Mouse (Mus musculus) small intestine, adult 2 months (tissue): ENCODE results near the gene Ern1.

Experiments
- CTCF ChIP-seq: fragments of 200-500 bp; IDR thresholded peaks from 2 replicates; pipeline ENCODE4 v1.5.1; 2012; ENCODE audit warnings: low read depth, mild to moderate bottlenecking, control low read depth, inconsistent platforms, low read length, moderate library complexity, mixed read lengths; ENCODE audit not compliant: insufficient replicate concordance, insufficient read length; ENCODE audit errors: extremely low read depth
- POLR2A ChIP-seq: fragments of 200-500 bp; IDR thresholded peaks from 2 replicates; pipeline ENCODE4 v1.6.1; 2012; ENCODE audit warnings: low read depth, mild to moderate bottlenecking, control low read depth, inconsistent platforms, low read length, moderate library complexity

GRCm38 (mm10) chr11:106464681-106465544 lies 22.7 kb downstream of the Ern1 start:
- TF ChIP-seq CTCF = no peak
- no peak for TF ChIP-seq POLR2A
